Mouse (Mus musculus) common myeloid progenitor, adult 5-6 weeks (primary cell): Measurements from ENCODE around the gene Acacb. TPM values are rescaled to one million over a fixed set of nuclear protein-coding genes. Genes with fewer than 3 reads are reported as not detected.
A peak's percentile ranks its signal among the peaks of the same experiment; 100 is the strongest.

ENCODE experiments used
- ATAC-seq: replicated peaks from 2 replicates; pipeline ENCODE4 v1.8.0; 2016; ENCODE audit warnings: low read depth, mild to moderate bottlenecking, moderate TSS enrichment, inconsistent platforms; ENCODE audit not compliant: poor library complexity, severe bottlenecking
- total RNA-seq: library from RNA; stranded (forward); fragments of 200-1000, 187-1606 nt; gene quantifications from 2 replicates; pipeline ENCODE4 v1.2.3, GENCODE M21; 2017

Gene Acacb
- total RNA-seq, 1 experiment from 2014 or later = 0.87 TPM

- ATAC-seq = no peak
These were observed 27.7 kb downstream of the Acacb start for GRCm38 (mm10) chr5:114173877-114174581.

DNA sequence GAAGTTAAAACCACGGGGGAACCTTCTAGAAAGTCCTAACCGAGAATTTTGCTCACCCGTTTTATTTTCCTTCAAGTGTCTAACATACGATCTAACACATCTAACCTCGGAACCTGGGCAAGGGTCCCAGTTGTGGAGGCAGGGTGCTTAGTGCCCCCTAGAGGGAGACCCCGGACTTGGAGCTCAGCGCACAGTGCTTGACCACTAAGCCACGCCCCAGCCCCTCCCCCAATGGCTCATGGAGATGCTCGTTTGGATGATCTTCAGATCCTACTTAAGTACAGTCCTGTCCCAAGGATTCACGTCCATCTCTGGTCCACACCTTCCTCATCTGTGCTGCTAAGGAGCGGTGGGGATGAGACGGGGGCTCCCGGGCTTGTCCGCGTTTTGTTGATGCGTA is 28.3 kb downstream of the Acacb start:
- ATAC-seq = 0 out of 2 replicates have a peak, but pooled peaks have one; percentile 17

DNA sequence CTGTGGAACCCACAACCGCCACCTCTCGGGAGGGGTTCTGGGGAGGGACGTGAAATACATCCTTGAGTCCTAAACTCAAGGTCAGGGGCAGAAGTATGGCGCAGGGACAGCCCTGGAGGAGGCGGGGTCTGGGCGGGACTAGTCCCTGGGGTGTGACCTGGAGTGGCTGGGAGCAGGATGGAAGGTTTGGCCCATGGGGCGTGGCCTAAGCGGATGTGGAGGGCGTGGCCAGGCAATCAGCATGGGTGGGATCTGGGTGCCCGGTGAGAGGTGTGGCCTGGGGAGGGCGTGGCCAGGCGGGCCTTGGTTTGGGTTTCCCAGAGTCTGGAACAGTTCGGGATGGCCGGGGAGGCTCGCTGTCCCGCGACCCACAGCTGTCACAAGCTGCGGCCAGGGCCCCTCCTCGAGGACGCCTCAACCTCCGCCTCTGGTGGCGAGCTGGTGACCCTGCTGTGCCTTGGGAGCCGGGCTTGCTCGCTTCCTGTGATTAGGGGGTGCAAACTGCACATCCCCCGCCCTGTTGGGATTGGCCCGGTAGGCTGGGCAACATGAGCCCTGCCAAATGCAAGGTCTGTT is 29.3 kb downstream of the Acacb start:
- peak; percentile 96 for ATAC-seq

DNA sequence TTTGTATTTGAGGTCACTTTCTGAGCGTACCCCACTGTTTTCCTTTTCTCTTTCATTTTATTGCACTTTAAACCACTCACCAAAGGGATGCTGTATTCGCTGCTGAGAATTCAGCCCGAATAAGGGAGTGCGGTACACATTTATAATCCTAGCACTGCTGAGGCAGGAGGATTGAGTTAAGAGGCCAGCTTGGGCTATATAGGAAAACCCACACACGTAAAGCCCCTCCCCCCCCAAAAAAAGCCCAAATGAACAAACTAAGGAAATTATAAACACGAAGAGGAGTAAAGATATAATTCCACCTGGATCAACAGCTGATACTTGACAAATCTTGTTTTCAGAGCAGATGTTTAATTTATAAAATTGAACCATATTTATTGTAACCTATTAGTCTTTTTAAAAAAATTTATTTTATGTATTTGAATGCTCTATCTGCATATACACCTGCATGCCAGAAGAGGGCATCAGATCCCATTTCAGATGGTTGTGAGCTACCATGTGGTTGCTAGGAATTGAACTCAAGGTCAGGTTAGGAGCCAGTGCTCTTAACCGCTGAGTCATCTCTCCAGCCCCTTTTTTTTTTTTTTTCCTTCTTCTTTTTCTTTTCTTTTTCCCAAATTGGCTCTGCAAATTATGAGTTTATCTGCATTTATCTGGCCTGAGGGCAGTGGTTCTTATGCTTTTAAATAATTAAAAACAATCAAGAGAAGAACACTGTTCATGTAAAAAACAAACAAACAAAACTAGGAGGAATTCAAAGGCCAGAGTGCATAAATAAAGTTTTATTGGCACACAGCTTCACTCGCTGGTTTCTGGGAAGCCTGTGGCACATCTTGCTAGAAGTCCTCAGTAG is 30.4 kb downstream of the Acacb start:
- no peak for ATAC-seq

- ATAC-seq = no peak
These were observed 31.8 kb downstream of the Acacb start for GRCm38 (mm10) chr5:114177966-114178719.

DNA sequence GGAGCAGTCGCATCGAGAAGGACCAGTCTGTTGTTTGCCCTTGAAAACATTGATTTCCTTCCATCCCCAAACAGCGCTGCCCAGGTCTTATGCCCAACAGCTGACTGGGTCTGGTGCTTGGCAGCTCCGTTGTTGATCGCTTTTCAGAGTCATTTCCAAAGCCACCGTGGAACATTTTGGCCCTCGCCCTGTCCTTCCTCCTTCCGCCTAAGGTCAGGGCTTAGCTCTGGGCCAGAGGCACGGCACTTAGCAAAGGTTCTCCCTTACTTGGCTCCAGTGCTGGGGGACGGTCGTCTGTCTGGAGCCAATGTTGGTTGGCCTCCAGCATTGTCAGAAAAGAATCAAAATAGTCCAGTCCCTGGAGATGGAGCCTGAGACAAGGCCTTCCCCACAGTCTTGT is 33.2 kb downstream of the Acacb start:
- ATAC-seq = no peak

DNA sequence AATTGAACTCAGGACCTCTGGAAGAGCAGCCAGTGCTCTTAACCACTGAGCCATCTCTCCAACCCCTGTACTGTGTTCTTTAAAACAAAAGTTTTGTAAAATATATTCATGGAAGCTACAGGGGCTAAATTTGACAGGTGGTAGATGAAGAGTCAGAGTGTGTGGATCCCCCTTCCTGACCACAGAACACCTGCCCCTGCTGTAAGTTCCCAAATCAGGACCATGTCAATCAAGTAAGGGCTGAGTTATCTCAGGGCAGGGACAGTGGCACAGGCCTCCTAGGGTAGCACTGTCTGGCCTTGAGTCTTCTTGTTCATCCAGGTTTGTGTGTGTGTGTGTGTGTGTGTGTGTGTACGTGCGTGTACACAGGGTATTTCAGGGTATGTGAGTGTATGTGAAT is 37.2 kb downstream of the Acacb start:
- no peak for ATAC-seq

GRCm38 (mm10) chr5:114187108-114187507 is 40.8 kb downstream of the Acacb start:
- ATAC-seq = no peak

GRCm38 (mm10) chr5:114188900-114189464 is 42.6 kb downstream of the Acacb start:
- no peak for ATAC-seq

DNA sequence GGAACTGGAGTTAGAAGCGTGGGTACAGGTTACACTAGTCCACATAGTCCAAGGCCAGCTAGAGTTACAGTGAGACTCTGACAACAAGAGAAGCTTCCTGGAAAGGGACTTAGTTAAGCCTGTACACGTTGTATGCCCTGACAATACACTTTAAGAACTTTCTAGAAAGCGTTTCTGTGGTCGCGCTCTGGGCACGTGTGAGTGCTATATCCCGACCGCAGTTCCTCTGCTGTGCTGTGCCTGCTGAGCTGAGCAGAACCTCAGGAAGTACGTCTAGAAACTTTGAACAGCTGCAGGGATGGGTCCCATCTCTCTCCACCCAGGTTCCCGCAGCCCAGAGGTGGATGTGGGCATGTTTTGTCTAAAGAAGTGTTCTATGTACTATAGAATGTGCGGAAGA is 47.8 kb downstream of the Acacb start:
- no peak for ATAC-seq

GRCm38 (mm10) chr5:114199116-114199777 is 52.9 kb downstream of the Acacb start:
- ATAC-seq = peak; percentile 84

DNA sequence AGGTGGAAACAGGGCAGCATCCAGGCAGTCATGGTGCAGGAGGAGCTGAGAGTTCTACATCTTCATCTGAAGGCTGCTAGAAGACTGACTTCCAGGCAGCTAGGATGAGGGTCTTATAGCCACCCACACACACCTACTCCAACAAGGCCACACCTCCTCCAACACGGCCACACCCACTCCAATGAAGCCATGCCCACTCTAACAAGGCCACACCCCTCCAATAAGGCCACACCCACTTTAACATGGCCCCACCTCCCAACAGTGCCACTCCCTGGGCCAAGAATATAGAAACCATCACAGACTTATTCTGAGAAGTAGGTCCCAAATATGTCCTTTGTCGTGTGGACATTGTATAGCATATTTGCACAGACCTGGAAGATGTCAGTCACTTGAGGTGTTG is 59.8 kb downstream of the Acacb start:
- ATAC-seq = no peak

- peak; percentile 88 for ATAC-seq
These were observed 66.8 kb downstream of the Acacb start for GRCm38 (mm10) chr5:114213183-114213582.

- ATAC-seq = no peak
These were observed 72.4 kb downstream of the Acacb start for GRCm38 (mm10) chr5:114218771-114219170.

DNA sequence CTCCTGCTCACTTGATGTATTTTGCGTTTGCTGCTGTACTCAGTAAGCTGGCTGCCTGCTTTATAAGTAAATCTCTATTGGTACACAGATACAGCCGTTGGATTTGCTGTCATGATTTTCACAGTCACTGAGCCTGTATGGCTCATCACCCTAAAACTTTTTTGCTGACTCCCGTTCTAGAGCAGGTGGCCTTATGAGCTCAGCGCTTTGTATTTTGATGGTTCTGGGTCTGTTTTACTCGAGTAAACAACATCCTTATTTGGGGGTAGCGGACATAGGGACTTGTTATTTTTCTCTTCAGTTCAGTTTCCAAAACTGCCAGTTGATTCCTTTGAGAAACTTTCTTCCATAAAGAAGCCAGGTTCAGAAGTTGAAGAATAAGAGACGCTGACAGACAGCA is 79.7 kb downstream of the Acacb start:
- ATAC-seq = no peak

GRCm38 (mm10) chr5:114228901-114229300 is 82.6 kb downstream of the Acacb start:
- no peak for ATAC-seq

DNA sequence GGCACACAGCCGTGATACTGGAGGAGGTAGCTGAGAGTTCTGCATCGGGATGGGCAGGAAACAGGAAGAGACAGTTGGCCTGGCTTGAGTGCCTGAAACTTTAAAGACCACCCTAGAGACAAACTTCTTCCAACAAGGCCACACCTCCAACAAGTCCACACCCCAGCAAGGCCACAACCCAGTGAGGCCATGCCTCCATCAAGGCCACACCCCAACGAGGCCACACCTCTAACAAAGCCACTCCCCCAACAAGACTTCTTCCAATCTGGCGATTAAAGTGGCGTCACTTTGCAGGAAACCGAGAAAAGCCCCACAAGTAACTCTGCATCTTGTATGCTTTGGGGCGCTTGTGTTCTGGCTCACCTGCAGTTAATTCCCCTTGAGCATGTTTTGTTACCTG is 92.6 kb downstream of the Acacb start:
- no peak; the same call in 1 of the 2 replicates for ATAC-seq

GRCm38 (mm10) chr5:114239737-114240136 is 93.4 kb downstream of the Acacb start:
- 0 out of 2 replicates have a peak, but pooled peaks have one; percentile 42 for ATAC-seq

DNA sequence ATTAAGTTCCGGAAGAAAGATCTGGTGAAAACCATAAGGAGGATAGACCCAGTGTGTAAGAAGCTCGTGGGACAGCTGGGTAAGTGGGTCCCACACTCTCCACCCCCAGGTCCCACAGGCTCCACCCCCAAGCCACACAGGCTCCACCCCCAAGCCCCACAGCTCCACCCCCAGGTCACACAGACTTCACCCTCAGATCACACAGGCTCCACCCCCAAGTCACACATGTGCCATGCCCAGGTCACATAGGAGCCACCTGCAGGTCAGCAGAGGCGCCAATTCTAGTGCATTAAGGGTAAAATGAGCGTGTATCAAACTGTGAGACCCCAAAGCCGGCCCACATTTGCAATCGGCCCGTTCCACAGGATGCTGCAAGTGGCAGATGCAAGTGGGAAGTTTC is 100.1 kb downstream of the Acacb start:
- ATAC-seq = no peak
